Mouse (Mus musculus): ENCODE results near the gene Cdc25b. TPM values are rescaled to one million over a fixed set of nuclear protein-coding genes. Genes with fewer than 3 reads are reported as not detected.
"Not testable (repeated sequence)": the region's sequence is repeated elsewhere in the genome, so short reads cannot be mapped to it uniquely, and the experiment has no call there.

The Cdc25b gene
- total and polyA plus RNA-seq, 3 experiments: 12.6 to 34.5 TPM; not detected in 1

GRCm38 (mm10) chr2:131225178-131225577 is 38.4 kb downstream of the Cdc25b start:
- Histone ChIP-seq H3K36me3 (ENCODE audit: control insufficient read depth in 1 of 2, insufficient read depth in 2 of 2, low read length in 2 of 2) (peaks cover 0 to 24% of the 10 kb centered on the region in 2 experiments; a peak in 2 of 4 replicates), H3K27ac (ENCODE audit: control insufficient read depth, low read depth, low read length) (no peak overlapping the region), H3K4me1 (ENCODE audit: control insufficient read depth in 1 of 2, insufficient read depth in 2 of 2, low read length in 2 of 2) (peaks cover 15 to 36% of the 10 kb centered on the region in 2 experiments), H3K79me2 (ENCODE audit: control insufficient read depth, insufficient read depth, low read length, poor library complexity) (no peaks in the 10 kb centered on the region), H3K4me3 (ENCODE audit: control insufficient read depth in 1 of 2, insufficient read depth in 1 of 2, low read depth in 2 of 2, low read length in 2 of 2) (no peak overlapping the region), H3K9me3 (replicated peaks; ENCODE audit: insufficient read depth, low read length) (no peaks in the 10 kb centered on the region), H3K9ac (ENCODE audit: control insufficient read depth, low read depth, low read length, poor library complexity, severe bottlenecking) (no peak overlapping the region), H3K27me3 (ENCODE audit: control insufficient read depth in 1 of 2, insufficient read depth in 2 of 2, low read length in 2 of 2) (no peaks in the 10 kb centered on the region)
- DNase-seq (ENCODE audit: low read depth, low spot score): no peak
- no peak for TF ChIP-seq SMC3 (IDR thresholded peaks at IDR 0.05; ENCODE audit: low read depth, low read length)
- no peak for TF ChIP-seq MXI1 (IDR thresholded peaks at IDR 0.05; ENCODE audit: low read depth, low read length)
- TF ChIP-seq CTCF (IDR thresholded peaks at IDR 0.05 in 2 of 3, conservative IDR thresholded peaks at IDR 0.05 in 1 of 3; ENCODE audit: control insufficient read depth in 1 of 3, insufficient read depth in 1 of 3, low read depth in 2 of 3, low read length in 3 of 3, poor library complexity in 1 of 3, severe bottlenecking in 1 of 3): no peak

GRCm38 (mm10) chr2:131226669-131227068 is 39.9 kb downstream of the Cdc25b start:
- Histone ChIP-seq H3K36me3 (ENCODE audit: control insufficient read depth in 1 of 2, insufficient read depth in 2 of 2, low read length in 2 of 2) (peaks cover 0 to 24% of the 10 kb centered on the region in 2 experiments; a peak in 2 of 4 replicates), H3K4me1 (ENCODE audit: control insufficient read depth in 1 of 2, insufficient read depth in 2 of 2, low read length in 2 of 2) (peaks cover 15 to 35% of the 10 kb centered on the region in 2 experiments)
- DNase-seq (ENCODE audit: low read depth, low spot score): peak; percentile 40
- not testable (repeated sequence) for H3K79me2 ChIP-seq (ENCODE audit: control insufficient read depth, insufficient read depth, low read length, poor library complexity); H3K9ac ChIP-seq (ENCODE audit: control insufficient read depth, low read depth, low read length, poor library complexity, severe bottlenecking); H3K27me3 ChIP-seq (ENCODE audit: control insufficient read depth in 1 of 2, insufficient read depth in 2 of 2, low read length in 2 of 2); H3K27ac ChIP-seq (ENCODE audit: control insufficient read depth, low read depth, low read length); H3K4me3 ChIP-seq (ENCODE audit: control insufficient read depth in 1 of 2, insufficient read depth in 1 of 2, low read depth in 2 of 2, low read length in 2 of 2); H3K9me3 ChIP-seq (replicated peaks; ENCODE audit: insufficient read depth, low read length)
- TF ChIP-seq ETS1 (IDR thresholded peaks at IDR 0.05; ENCODE audit: low read depth, low read length): 0 out of 2 replicates have a peak, but pooled peaks have one; percentile 13

DNA sequence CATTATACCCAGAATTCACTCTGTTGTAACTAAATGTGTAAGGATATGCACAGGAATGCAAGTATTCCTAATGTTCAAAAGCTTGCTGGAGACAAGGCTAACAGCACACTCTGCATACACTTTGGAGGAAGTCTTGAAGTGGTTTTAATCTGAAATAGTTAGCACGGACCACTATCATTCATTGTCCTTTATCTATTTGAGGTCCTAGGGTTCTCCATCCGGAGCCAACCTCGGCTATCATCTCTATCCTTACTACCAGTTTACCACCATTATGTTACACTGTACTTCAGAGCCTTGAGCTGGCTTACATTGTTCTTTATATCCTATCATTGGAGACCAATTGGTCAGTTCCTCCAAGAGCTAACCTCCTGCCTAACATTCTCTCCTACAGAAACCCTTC is 40.5 kb downstream of the Cdc25b start:
- Histone ChIP-seq H3K4me1 (ENCODE audit: control insufficient read depth in 1 of 2, insufficient read depth in 2 of 2, low read length in 2 of 2) (peaks cover 17 to 29% of the 10 kb centered on the region in 2 experiments), H3K27ac (ENCODE audit: control insufficient read depth, low read depth, low read length) (peak overlapping the region; percentile 29; the same call in 1 of the 2 replicates), H3K79me2 (ENCODE audit: control insufficient read depth, insufficient read depth, low read length, poor library complexity) (no peaks in the 10 kb centered on the region)

DNA sequence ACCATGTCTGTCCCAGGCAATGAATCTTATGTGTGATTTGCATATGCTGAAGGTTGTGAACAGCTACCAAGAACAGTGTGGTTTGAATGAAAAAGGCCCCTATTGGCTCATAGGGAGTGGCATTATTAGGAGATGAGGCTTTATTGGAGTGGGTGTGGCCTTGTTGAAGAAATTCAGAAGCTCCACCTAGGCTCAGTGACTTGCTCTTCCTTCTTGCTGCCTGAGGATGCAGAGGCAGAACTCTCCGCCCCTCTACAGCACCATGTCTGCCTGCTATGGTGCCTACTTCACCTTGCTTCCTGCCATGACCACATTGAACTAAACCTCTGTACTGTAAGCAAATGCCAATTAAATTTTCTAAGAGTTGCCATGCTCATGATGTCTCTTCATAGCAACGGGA is 45.8 kb downstream of the Cdc25b start:
- peak overlapping the region in 1 of 2 experiments; percentile 59; a peak in 2 of 4 replicates for H3K4me3 ChIP-seq (ENCODE audit: control insufficient read depth in 1 of 2, insufficient read depth in 1 of 2, low read depth in 2 of 2, low read length in 2 of 2)
- peaks cover 0 to 16% of the 10 kb centered on the region in 2 experiments; a peak in 2 of 4 replicates for H3K36me3 ChIP-seq (ENCODE audit: control insufficient read depth in 1 of 2, insufficient read depth in 2 of 2, low read length in 2 of 2)
- no peaks in the 10 kb centered on the region for H3K27me3 ChIP-seq (ENCODE audit: control insufficient read depth in 1 of 2, insufficient read depth in 2 of 2, low read length in 2 of 2)
- H3K9me3 ChIP-seq (replicated peaks; ENCODE audit: insufficient read depth, low read length): no peaks in the 10 kb centered on the region
- peak; percentile 93 for DNase-seq (ENCODE audit: low read depth, low spot score)
- peak overlapping the region; percentile 62 for H3K27ac ChIP-seq (ENCODE audit: control insufficient read depth, low read depth, low read length)
- peaks cover 10 to 12% of the 10 kb centered on the region in 2 experiments for H3K4me1 ChIP-seq (ENCODE audit: control insufficient read depth in 1 of 2, insufficient read depth in 2 of 2, low read length in 2 of 2)
- H3K9ac ChIP-seq (ENCODE audit: control insufficient read depth, low read depth, low read length, poor library complexity, severe bottlenecking): peak overlapping the region; percentile 64
- peaks cover 11% of the 10 kb centered on the region for H3K79me2 ChIP-seq (ENCODE audit: control insufficient read depth, insufficient read depth, low read length, poor library complexity)
- TF ChIP-seq NELFE (IDR thresholded peaks at IDR 0.05; ENCODE audit: low read depth, low read length) (peak; percentile 65), MAZ (IDR thresholded peaks at IDR 0.05; ENCODE audit: low read depth, low read length) (no peak), MYC (IDR thresholded peaks at IDR 0.05; ENCODE audit: low read depth, low read length) (no peak), USF2 (IDR thresholded peaks at IDR 0.05; ENCODE audit: borderline replicate concordance in 1 of 2, insufficient read depth in 1 of 2, low read depth in 1 of 2, low read length in 2 of 2) (no peak), HCFC1 (IDR thresholded peaks at IDR 0.05; ENCODE audit: low read depth, low read length) (peak; percentile 52; the same call in 1 of the 2 replicates), POLR2A (IDR thresholded peaks at IDR 0.05; ENCODE audit: control insufficient read depth in 1 of 2, insufficient read depth in 1 of 2, low read depth in 1 of 2, low read length in 2 of 2, poor library complexity in 1 of 2) (peak in 1 of 2 experiments; percentile 82; a peak in 2 of 4 replicates), TAL1 (IDR thresholded peaks at IDR 0.05; ENCODE audit: low read length) (no peak), ZNF384 (IDR thresholded peaks at IDR 0.05; ENCODE audit: low read depth, low read length) (no peak), TBP (IDR thresholded peaks at IDR 0.05; ENCODE audit: low read depth, low read length) (peak; percentile 82), SIN3A (IDR thresholded peaks at IDR 0.05; ENCODE audit: low read length) (0 out of 2 replicates have a peak, but pooled peaks have one; percentile 10), NRF1 (IDR thresholded peaks at IDR 0.05; ENCODE audit: insufficient read depth, low read depth, low read length, poor library complexity, severe bottlenecking) (no peak), ZMIZ1 (IDR thresholded peaks at IDR 0.05; ENCODE audit: low read depth, low read length) (peak; percentile 74; the same call in 1 of the 2 replicates), TCF12 (IDR thresholded peaks at IDR 0.05; ENCODE audit: low read depth, low read length) (no peak; the same call in 1 of the 2 replicates)

More for the DNA sequence above, 40.5 kb downstream of the Cdc25b start:
- no peak overlapping the region for H3K4me3 ChIP-seq (ENCODE audit: control insufficient read depth in 1 of 2, insufficient read depth in 1 of 2, low read depth in 2 of 2, low read length in 2 of 2)
- TF ChIP-seq SIN3A (IDR thresholded peaks at IDR 0.05; ENCODE audit: low read length) (peak; percentile 44; the same call in 1 of the 2 replicates), EP300 (IDR thresholded peaks at IDR 0.05; ENCODE audit: low read depth in 1 of 2, low read length in 2 of 2) (peak; percentile 64 to 68), KAT2A (conservative IDR thresholded peaks at IDR 0.05; ENCODE audit: low read depth, low read length) (no peak), TCF12 (IDR thresholded peaks at IDR 0.05; ENCODE audit: low read depth, low read length) (peak; percentile 30; the same call in 1 of the 2 replicates), RCOR1 (IDR thresholded peaks at IDR 0.05; ENCODE audit: low read depth, low read length) (peak; percentile 60; the same call in 1 of the 2 replicates), TBP (IDR thresholded peaks at IDR 0.05; ENCODE audit: low read depth, low read length) (no peak), GATA1 (IDR thresholded peaks at IDR 0.05; ENCODE audit: low read depth, low read length) (peak; percentile 78)
- DNase-seq (ENCODE audit: low read depth, low spot score): peak; percentile 28
- H3K27me3 ChIP-seq (ENCODE audit: control insufficient read depth in 1 of 2, insufficient read depth in 2 of 2, low read length in 2 of 2): no peaks in the 10 kb centered on the region
- H3K36me3 ChIP-seq (ENCODE audit: control insufficient read depth in 1 of 2, insufficient read depth in 2 of 2, low read length in 2 of 2): peaks cover 0 to 23% of the 10 kb centered on the region in 2 experiments; a peak in 2 of 4 replicates
- no peaks in the 10 kb centered on the region for H3K9me3 ChIP-seq (replicated peaks; ENCODE audit: insufficient read depth, low read length)
- no peak overlapping the region for H3K9ac ChIP-seq (ENCODE audit: control insufficient read depth, low read depth, low read length, poor library complexity, severe bottlenecking)
